Mouse (Mus musculus) small intestine, adult 2 months (tissue): ENCODE measurements around the gene Gm28041.
"Not testable (repeated sequence)": the region's sequence is repeated elsewhere in the genome, so short reads cannot be mapped to it uniquely, and the experiment has no call there.

ENCODE experiments used
- CTCF ChIP-seq: fragments of 200-500 bp; IDR thresholded peaks from 2 replicates; pipeline ENCODE4 v1.5.1; 2012; ENCODE audit warnings: low read depth, mild to moderate bottlenecking, control low read depth, inconsistent platforms, low read length, moderate library complexity, mixed read lengths; ENCODE audit not compliant: insufficient replicate concordance, insufficient read length; ENCODE audit errors: extremely low read depth
- POLR2A ChIP-seq: fragments of 200-500 bp; IDR thresholded peaks from 2 replicates; pipeline ENCODE4 v1.6.1; 2012; ENCODE audit warnings: low read depth, mild to moderate bottlenecking, control low read depth, inconsistent platforms, low read length, moderate library complexity

DNA sequence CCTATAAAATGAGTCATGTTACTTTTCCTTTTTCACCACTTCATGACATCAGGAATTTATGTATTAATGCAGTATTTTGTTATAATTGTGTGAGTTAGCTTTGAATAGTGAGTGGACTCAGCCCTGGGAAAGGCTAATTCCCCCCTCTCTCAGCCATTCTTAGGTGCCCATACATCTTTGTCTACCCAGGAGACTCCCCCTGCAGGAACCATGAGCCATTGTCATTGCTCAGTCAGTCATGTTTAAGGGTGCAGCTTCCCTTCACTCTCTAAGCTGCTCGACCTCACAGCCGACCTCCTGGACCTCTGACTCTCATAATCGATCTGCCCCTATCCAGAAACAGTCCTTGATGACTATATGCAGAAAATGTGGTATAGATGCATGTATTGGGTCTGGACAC is 722 bp upstream of the Gm28041 start:
- not testable (repeated sequence) for TF ChIP-seq CTCF, POLR2A
